Mouse (Mus musculus): Measurements from ENCODE around the gene Slc13a5. TPM values are rescaled to one million over a fixed set of nuclear protein-coding genes. Genes with fewer than 3 reads are reported as not detected.

Gene Slc13a5
- polyA plus RNA-seq, 1 experiment from 2014 or later, result 0.26 TPM

- Histone ChIP-seq H3K9me3 (replicated peaks) (no peaks in the 10 kb centered on the region), H3K27me3 (no peaks in the 10 kb centered on the region), H3K4me3 (replicated peaks) (no peak overlapping the region), H3K4me1 (no peaks in the 10 kb centered on the region), H3K27ac (no peak overlapping the region), H3K4me2 (no peak overlapping the region), H3K36me3 (no peaks in the 10 kb centered on the region), H3K9ac (no peak overlapping the region)
- WGBS, result 77% methylated on average over 6 of the region's 6 CpGs
- ATAC-seq (replicated peaks; ENCODE audit: low FRiP score), result no peak
These were observed 19.0 kb upstream of the Slc13a5 start for GRCm38 (mm10) chr11:72285971-72286480.

- H3K27me3 ChIP-seq, result no peaks in the 10 kb centered on the region
- 79% methylated on average over 14 of the region's 14 CpGs for WGBS
- H3K9me3 ChIP-seq (replicated peaks), result no peaks in the 10 kb centered on the region
- no peak overlapping the region for H3K4me2 ChIP-seq
- H3K4me3 ChIP-seq (replicated peaks), result no peak overlapping the region
- no peak overlapping the region for H3K27ac ChIP-seq
- no peak overlapping the region for H3K9ac ChIP-seq
- H3K4me1 ChIP-seq, result no peaks in the 10 kb centered on the region
- H3K36me3 ChIP-seq, result no peaks in the 10 kb centered on the region
- no peak for ATAC-seq (replicated peaks; ENCODE audit: low FRiP score)
These were observed 17.6 kb upstream of the Slc13a5 start for GRCm38 (mm10) chr11:72284532-72285182.

GRCm38 (mm10) chr11:72283486-72284224 is 16.6 kb upstream of the Slc13a5 start:
- Histone ChIP-seq H3K4me2 (no peak overlapping the region), H3K27ac (no peak overlapping the region), H3K36me3 (no peaks in the 10 kb centered on the region), H3K27me3 (no peaks in the 10 kb centered on the region), H3K4me3 (replicated peaks) (no peak overlapping the region), H3K9me3 (replicated peaks) (no peaks in the 10 kb centered on the region), H3K4me1 (no peaks in the 10 kb centered on the region), H3K9ac (no peak overlapping the region)
- 81% methylated on average over 16 of the region's 16 CpGs for WGBS
- no peak for ATAC-seq (replicated peaks; ENCODE audit: low FRiP score)

- Histone ChIP-seq H3K36me3 (no peaks in the 10 kb centered on the region), H3K9ac (no peak overlapping the region), H3K4me2 (no peak overlapping the region), H3K4me1 (no peaks in the 10 kb centered on the region), H3K27ac (no peak overlapping the region), H3K4me3 (replicated peaks) (no peak overlapping the region), H3K27me3 (no peaks in the 10 kb centered on the region), H3K9me3 (replicated peaks) (no peaks in the 10 kb centered on the region)
- WGBS, result 70% methylated on average over 5 of the region's 5 CpGs
- no peak for ATAC-seq (replicated peaks; ENCODE audit: low FRiP score)
These were observed 14.9 kb upstream of the Slc13a5 start for GRCm38 (mm10) chr11:72281852-72282400.

GRCm38 (mm10) chr11:72281143-72281851 is 14.3 kb upstream of the Slc13a5 start:
- no peaks in the 10 kb centered on the region for H3K9me3 ChIP-seq (replicated peaks)
- H3K9ac ChIP-seq, result no peak overlapping the region
- H3K36me3 ChIP-seq, result no peaks in the 10 kb centered on the region
- no peak overlapping the region for H3K4me2 ChIP-seq
- H3K4me1 ChIP-seq, result no peaks in the 10 kb centered on the region
- H3K4me3 ChIP-seq (replicated peaks), result no peak overlapping the region
- WGBS, result 87% methylated on average over 5 of the region's 5 CpGs
- no peaks in the 10 kb centered on the region for H3K27me3 ChIP-seq
- no peak overlapping the region for H3K27ac ChIP-seq
- ATAC-seq (replicated peaks; ENCODE audit: low FRiP score), result no peak

GRCm38 (mm10) chr11:72273341-72273740 is 6.3 kb upstream of the Slc13a5 start:
- Histone ChIP-seq H3K9me3 (replicated peaks) (no peaks in the 10 kb centered on the region), H3K4me3 (replicated peaks) (no peak overlapping the region), H3K9ac (no peak overlapping the region), H3K27ac (no peak overlapping the region), H3K36me3 (no peaks in the 10 kb centered on the region), H3K27me3 (peaks cover 8% of the 10 kb centered on the region; the same call in 1 of the 2 replicates), H3K4me2 (no peak overlapping the region), H3K4me1 (no peaks in the 10 kb centered on the region)
- no peak for ATAC-seq (replicated peaks; ENCODE audit: low FRiP score)
- WGBS, result 65% methylated on average over 3 of the region's 3 CpGs

GRCm38 (mm10) chr11:72271761-72272160 is 4.7 kb upstream of the Slc13a5 start:
- H3K27ac ChIP-seq, result no peak overlapping the region
- H3K4me3 ChIP-seq (replicated peaks), result no peak overlapping the region
- ATAC-seq (replicated peaks; ENCODE audit: low FRiP score), result no peak
- peaks cover 23% of the 10 kb centered on the region for H3K27me3 ChIP-seq
- peaks cover 6% of the 10 kb centered on the region for H3K4me1 ChIP-seq
- no peaks in the 10 kb centered on the region for H3K9me3 ChIP-seq (replicated peaks)
- no peaks in the 10 kb centered on the region for H3K36me3 ChIP-seq
- no peak overlapping the region for H3K4me2 ChIP-seq
- no peak overlapping the region for H3K9ac ChIP-seq
- WGBS, result 28% methylated on average over 1 of the region's 1 CpGs

GRCm38 (mm10) chr11:72266207-72266959 is 639 bp downstream of the Slc13a5 start:
- Histone ChIP-seq H3K4me1 (peaks cover 21% of the 10 kb centered on the region), H3K27ac (no peak overlapping the region), H3K36me3 (no peaks in the 10 kb centered on the region), H3K9ac (peak overlapping the region; percentile 37), H3K9me3 (replicated peaks) (no peaks in the 10 kb centered on the region), H3K4me3 (replicated peaks) (peak overlapping the region; percentile 47), H3K4me2 (peak overlapping the region; percentile 89), H3K27me3 (peaks cover 66% of the 10 kb centered on the region)
- 1% methylated on average over 46 of the region's 46 CpGs for WGBS
- ATAC-seq (replicated peaks; ENCODE audit: low FRiP score), result peak; percentile 90

- no peaks in the 10 kb centered on the region for H3K9me3 ChIP-seq (replicated peaks)
These were observed 1.5 kb downstream of the Slc13a5 start for GRCm38 (mm10) chr11:72265483-72265882.

GRCm38 (mm10) chr11:72256441-72256840 is 10.6 kb downstream of the Slc13a5 start:
- ATAC-seq (replicated peaks; ENCODE audit: low FRiP score), result no peak
- H3K4me3 ChIP-seq (replicated peaks), result no peak overlapping the region
- no peaks in the 10 kb centered on the region for H3K36me3 ChIP-seq
- no peaks in the 10 kb centered on the region for H3K4me1 ChIP-seq
- whole genome bisulfite sequencing, result 84% methylated on average over 2 of the region's 2 CpGs
- no peaks in the 10 kb centered on the region for H3K27me3 ChIP-seq
- no peaks in the 10 kb centered on the region for H3K9me3 ChIP-seq (replicated peaks)
- H3K27ac ChIP-seq, result no peak overlapping the region
- no peak overlapping the region for H3K4me2 ChIP-seq
- H3K9ac ChIP-seq, result no peak overlapping the region

More at GRCm38 (mm10) chr11:72265483-72265882, 1.5 kb downstream of the Slc13a5 start:
- H3K4me1 ChIP-seq, result peaks cover 21% of the 10 kb centered on the region
- no peak overlapping the region for H3K27ac ChIP-seq
- no peak overlapping the region for H3K4me3 ChIP-seq (replicated peaks)
- H3K9ac ChIP-seq, result no peak overlapping the region
- peak overlapping the region; percentile 89; the same call in 1 of the 2 replicates for H3K4me2 ChIP-seq
- WGBS, result 5% methylated on average over 11 of the region's 11 CpGs
- H3K36me3 ChIP-seq, result no peaks in the 10 kb centered on the region
- ATAC-seq (replicated peaks; ENCODE audit: low FRiP score), result no peak
- H3K27me3 ChIP-seq, result peaks cover 66% of the 10 kb centered on the region

- 94% methylated on average over 4 of the region's 4 CpGs for WGBS
- H3K27ac ChIP-seq, result no peak overlapping the region
- H3K9ac ChIP-seq, result no peak overlapping the region
- ATAC-seq (replicated peaks; ENCODE audit: low FRiP score), result no peak
- no peak overlapping the region for H3K4me3 ChIP-seq (replicated peaks)
- no peaks in the 10 kb centered on the region for H3K9me3 ChIP-seq (replicated peaks)
- peaks cover 2% of the 10 kb centered on the region; the same call in 1 of the 2 replicates for H3K27me3 ChIP-seq
- H3K4me2 ChIP-seq, result no peak overlapping the region
- no peaks in the 10 kb centered on the region for H3K4me1 ChIP-seq
- no peaks in the 10 kb centered on the region for H3K36me3 ChIP-seq
These were observed 11.4 kb downstream of the Slc13a5 start for GRCm38 (mm10) chr11:72255629-72256028.

All from kidney, embryonic 15.5 days (tissue).